Mouse (Mus musculus) testis, adult 2 months (tissue): ENCODE data around the gene Rwdd4a.

Source experiments
- CTCF ChIP-seq: fragments of 200-500 bp; IDR thresholded peaks from 2 replicates; pipeline ENCODE4 v1.5.1; 2012; ENCODE audit warnings: low read depth, mild to moderate bottlenecking, inconsistent platforms, low read length, moderate library complexity; ENCODE audit not compliant: control insufficient read depth, insufficient read depth, insufficient replicate concordance
- POLR2A ChIP-seq: fragments of 200-500 bp; IDR thresholded peaks from 2 replicates; pipeline ENCODE4 v1.6.1; 2012; ENCODE audit warnings: low read depth, mild to moderate bottlenecking, inconsistent platforms, low read length, moderate library complexity; ENCODE audit not compliant: control insufficient read depth

DNA sequence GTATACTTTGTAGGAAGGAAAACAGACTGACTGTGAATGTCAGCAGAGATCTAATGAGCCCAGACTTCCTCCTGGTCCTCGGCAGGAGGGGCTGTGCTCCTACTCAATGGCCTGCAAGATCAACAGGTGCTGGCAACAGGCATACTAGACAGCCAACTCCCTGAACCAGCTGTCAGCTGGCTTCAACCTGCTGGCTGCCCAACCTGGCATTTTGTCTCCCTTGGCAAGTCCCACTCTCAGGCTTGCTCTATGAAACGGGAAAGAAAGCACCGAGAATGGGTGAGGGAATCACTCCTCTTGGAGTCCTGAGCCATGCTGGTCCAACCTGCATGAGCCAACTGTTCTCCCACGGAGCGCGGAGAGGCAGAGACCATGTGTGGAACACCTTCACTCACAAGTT is 36.7 kb downstream of the Rwdd4a start:
- TF ChIP-seq POLR2A (no peak), CTCF (no peak)
